Mouse (Mus musculus) embryonic facial prominence, embryonic 13.5 days (tissue): ENCODE data around the gene Xrra1. TPM values are rescaled to one million over a fixed set of nuclear protein-coding genes. Genes with fewer than 3 reads are reported as not detected.
A peak's percentile ranks its signal among the peaks of the same experiment; 100 is the strongest.

Experiments used
- ATAC-seq: fragments of 200-750 bp; cut with Nextera tagmentation; 2 replicates; pipeline ENCODE4 v1.8.0; 2017; ENCODE audit warnings: low read depth; ENCODE audit not compliant: insufficient number of reproducible peaks, insufficient read depth, low FRiP score, low TSS enrichment
- H3K27ac ChIP-seq: fragments of 300-500 bp; sonication (generic); 2 replicates; pipeline ENCODE4 v1.5.1; 2015; ENCODE audit warnings: moderate library complexity, mild to moderate bottlenecking, inconsistent platforms
- H3K27me3 ChIP-seq: fragments of 300-500 bp; sonication (generic); 2 replicates; pipeline ENCODE4 v1.6.1; 2015; ENCODE audit warnings: mild to moderate bottlenecking, inconsistent platforms
- H3K36me3 ChIP-seq: fragments of 300-500 bp; sonication (generic); 2 replicates; pipeline ENCODE4 v1.6.1; 2015; ENCODE audit warnings: mild to moderate bottlenecking, inconsistent platforms
- H3K4me1 ChIP-seq: fragments of 300-500 bp; sonication (generic); 2 replicates; pipeline ENCODE4 v1.6.1; 2015; ENCODE audit warnings: inconsistent platforms
- H3K4me2 ChIP-seq: fragments of 300-500 bp; sonication (generic); 2 replicates; pipeline ENCODE4 v1.6.1; 2015; ENCODE audit warnings: moderate library complexity, mild to moderate bottlenecking, inconsistent platforms
- H3K4me3 ChIP-seq: fragments of 300-500 bp; sonication (generic); 2 replicates; pipeline ENCODE4 v1.5.1; 2015; ENCODE audit warnings: mild to moderate bottlenecking, inconsistent platforms
- H3K9ac ChIP-seq: fragments of 300-500 bp; sonication (generic); 2 replicates; pipeline ENCODE4 v1.6.1; 2015; ENCODE audit warnings: mild to moderate bottlenecking, inconsistent platforms
- H3K9me3 ChIP-seq: fragments of 300-500 bp; sonication (generic); 2 replicates; pipeline ENCODE4 v1.6.1; 2016; ENCODE audit warnings: inconsistent platforms
- WGBS: fragments of 180-500 bp; shearing (Covaris S2); methylation state at CpG from one replicate; pipeline ENCODE4 v1.1.7; 2015; ENCODE audit warnings: mixed read lengths; 5-methylcytosine and 5-hydroxymethylcytosine counted together
- polyA plus RNA-seq: library from polyadenylated mRNA; unstranded; fragments of >200 nt; fragmentation: Nextera tagmentation; extraction: Ambion mirVana; gene quantifications from 2 replicates; pipeline ENCODE4 v1.2.1, GENCODE M21; 2015

Xrra1 gene
- polyA plus RNA-seq, 1 experiment from 2014 or later = 0.59 TPM

DNA sequence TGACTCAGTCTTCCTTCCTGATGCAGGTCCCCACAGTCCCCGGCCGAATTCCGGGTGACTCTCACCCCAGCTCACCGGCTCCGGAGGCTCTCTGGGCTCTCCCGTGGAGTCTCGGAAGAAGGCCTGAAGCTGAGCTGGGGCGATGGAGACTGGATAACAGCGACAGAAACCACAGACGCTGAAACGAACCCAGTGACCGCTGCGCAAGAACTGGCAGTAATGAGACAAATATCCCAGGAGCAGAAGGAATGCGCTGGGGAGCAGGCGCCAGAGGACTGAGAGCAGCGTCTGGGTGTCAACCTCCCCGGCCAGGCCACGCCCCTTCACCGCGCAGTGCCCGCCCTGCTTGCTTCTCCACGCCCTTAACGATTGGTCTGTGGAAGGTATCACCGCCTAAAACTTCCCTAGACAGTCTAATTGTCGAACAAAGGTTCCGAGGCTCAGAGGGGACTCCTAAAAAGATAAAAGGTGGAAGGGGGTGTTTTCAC is 30.8 kb upstream of the Xrra1 start, which contains the start of gene Neu3:
TSS of gene Neu3 (minus strand) at position 335 of the 488 bp plus-strand sequence.
- Histone ChIP-seq H3K4me1 (peaks cover 3% of the 10 kb centered on the region; the same call in 1 of the 2 replicates), H3K27ac (peak within 1 kb of the TSS; percentile 80), H3K9me3 (no peaks in the 10 kb centered on the region), H3K4me3 (peak within 1 kb of the TSS; percentile 49), H3K27me3 (no peaks in the 10 kb centered on the region), H3K9ac (peak within 1 kb of the TSS; percentile 71), H3K4me2 (peak within 1 kb of the TSS; percentile 61), H3K36me3 (no peaks in the 10 kb centered on the region)
- under 1% methylated on average over 26 of the region's 26 CpGs for WGBS
- peak; percentile 94 for ATAC-seq

GRCm38 (mm10) chr7:99833115-99833845 is 25.6 kb upstream of the Xrra1 start:
- no peaks in the 10 kb centered on the region for H3K27me3 ChIP-seq
- H3K4me2 ChIP-seq = no peak overlapping the region
- no peak overlapping the region for H3K27ac ChIP-seq
- H3K4me1 ChIP-seq = 0 out of 2 replicates have a peak, but pooled peaks cover 8% of the 10 kb centered on the region
- H3K4me3 ChIP-seq = no peak overlapping the region
- WGBS = 83% methylated on average over 5 of the region's 5 CpGs
- no peak overlapping the region for H3K9ac ChIP-seq
- H3K9me3 ChIP-seq = no peaks in the 10 kb centered on the region
- no peak for ATAC-seq
- peaks cover 20% of the 10 kb centered on the region for H3K36me3 ChIP-seq

- no peak for ATAC-seq
- peaks cover 24% of the 10 kb centered on the region for H3K36me3 ChIP-seq
- H3K9me3 ChIP-seq = no peaks in the 10 kb centered on the region
- H3K4me3 ChIP-seq = no peak overlapping the region
- H3K9ac ChIP-seq = no peak overlapping the region
- H3K4me2 ChIP-seq = no peak overlapping the region
- 86% methylated on average over 2 of the region's 2 CpGs for WGBS
- no peak overlapping the region for H3K27ac ChIP-seq
- 0 out of 2 replicates have a peak, but pooled peaks cover 5% of the 10 kb centered on the region for H3K4me1 ChIP-seq
- H3K27me3 ChIP-seq = no peaks in the 10 kb centered on the region
Observed at GRCm38 (mm10) chr7:99833846-99834222, 25.1 kb upstream of the Xrra1 start.

GRCm38 (mm10) chr7:99834314-99834853 is 24.5 kb upstream of the Xrra1 start:
- no peaks in the 10 kb centered on the region for H3K27me3 ChIP-seq
- 81% methylated on average over 5 of the region's 5 CpGs for WGBS

GRCm38 (mm10) chr7:99836781-99837180 is 22.1 kb upstream of the Xrra1 start:
- Histone ChIP-seq H3K9ac (no peak overlapping the region), H3K36me3 (peaks cover 53% of the 10 kb centered on the region), H3K27me3 (no peaks in the 10 kb centered on the region), H3K4me2 (no peak overlapping the region), H3K4me1 (0 out of 2 replicates have a peak, but pooled peaks cover 5% of the 10 kb centered on the region), H3K4me3 (no peak overlapping the region), H3K9me3 (no peaks in the 10 kb centered on the region), H3K27ac (no peak overlapping the region)
- no peak for ATAC-seq
- WGBS = 58% methylated on average over 4 of the region's 4 CpGs

More at GRCm38 (mm10) chr7:99834314-99834853, 24.5 kb upstream of the Xrra1 start:
- ATAC-seq = no peak
- no peak overlapping the region for H3K4me3 ChIP-seq
- H3K9ac ChIP-seq = no peak overlapping the region
- H3K4me2 ChIP-seq = no peak overlapping the region
- H3K27ac ChIP-seq = no peak overlapping the region
- peaks cover 29% of the 10 kb centered on the region for H3K36me3 ChIP-seq
- 0 out of 2 replicates have a peak, but pooled peaks cover 5% of the 10 kb centered on the region for H3K4me1 ChIP-seq
- H3K9me3 ChIP-seq = no peaks in the 10 kb centered on the region

DNA sequence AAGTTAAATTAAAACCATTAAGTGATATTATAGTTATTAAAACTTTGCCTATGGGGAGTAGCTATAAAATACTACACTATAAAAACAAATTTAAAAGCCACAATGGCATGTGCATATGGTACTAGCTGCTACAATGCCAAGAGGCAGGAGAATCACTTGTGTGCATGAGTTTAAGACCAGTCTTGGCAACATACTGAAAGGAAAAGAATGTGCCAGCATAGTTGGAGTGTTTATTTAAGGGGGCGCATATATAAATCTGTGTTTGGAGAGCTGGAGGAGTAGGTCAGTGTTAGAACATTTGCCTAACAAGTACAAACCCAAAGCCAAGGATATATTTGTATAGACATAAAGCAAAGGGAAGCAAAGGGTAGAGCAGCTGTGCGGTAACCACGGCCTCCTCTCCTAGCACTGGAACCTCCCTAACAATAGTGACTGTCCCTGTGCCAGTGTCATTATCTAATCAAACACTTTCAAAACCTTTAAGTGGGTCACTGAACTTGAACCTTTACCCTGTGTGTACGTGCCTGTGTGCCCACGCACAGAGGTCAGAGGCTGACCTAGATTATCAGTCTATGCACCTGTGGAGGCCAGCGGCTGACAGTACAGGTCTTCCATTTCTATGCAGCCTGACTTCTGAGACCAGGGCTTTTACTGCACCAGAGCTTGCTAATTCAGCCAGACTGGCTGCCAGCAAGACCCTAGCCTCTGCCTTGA is 21.4 kb upstream of the Xrra1 start:
- no peak overlapping the region for H3K27ac ChIP-seq
- peaks cover 58% of the 10 kb centered on the region for H3K36me3 ChIP-seq
- WGBS = 92% methylated on average over 6 of the region's 6 CpGs
- H3K4me1 ChIP-seq = 0 out of 2 replicates have a peak, but pooled peaks cover 5% of the 10 kb centered on the region
- no peak overlapping the region for H3K9ac ChIP-seq
- H3K4me2 ChIP-seq = no peak overlapping the region
- no peak for ATAC-seq
- no peaks in the 10 kb centered on the region for H3K9me3 ChIP-seq
- H3K4me3 ChIP-seq = no peak overlapping the region
- H3K27me3 ChIP-seq = no peaks in the 10 kb centered on the region

DNA sequence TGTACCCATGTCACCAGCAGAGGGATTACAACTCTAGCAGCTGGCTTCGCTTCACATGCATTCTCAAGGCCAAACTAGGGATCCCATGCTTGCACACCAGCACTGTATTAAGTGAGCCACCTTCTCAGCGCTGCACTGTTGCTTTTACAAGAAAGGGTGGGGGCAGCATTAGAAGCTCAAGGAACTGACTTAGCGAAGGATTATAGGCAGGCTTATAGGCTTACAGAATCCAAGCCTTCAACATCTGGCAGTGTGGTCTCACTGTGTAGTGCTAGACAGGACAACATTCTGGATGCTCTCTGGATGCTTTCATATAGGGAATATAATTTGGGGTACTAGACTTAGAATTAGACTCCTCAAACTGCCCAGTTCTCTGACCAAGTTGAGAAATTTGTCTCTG is 20.7 kb upstream of the Xrra1 start:
- Histone ChIP-seq H3K4me1 (0 out of 2 replicates have a peak, but pooled peaks cover 5% of the 10 kb centered on the region), H3K27me3 (no peaks in the 10 kb centered on the region), H3K4me2 (no peak overlapping the region), H3K9me3 (no peaks in the 10 kb centered on the region), H3K27ac (no peak overlapping the region), H3K9ac (no peak overlapping the region), H3K4me3 (no peak overlapping the region), H3K36me3 (peaks cover 65% of the 10 kb centered on the region)
- WGBS = 87% methylated on average over 3 of the region's 3 CpGs
- ATAC-seq = no peak

- Histone ChIP-seq H3K27me3 (no peaks in the 10 kb centered on the region), H3K27ac (no peak overlapping the region), H3K4me3 (no peak overlapping the region), H3K36me3 (peaks cover 74% of the 10 kb centered on the region), H3K9me3 (no peaks in the 10 kb centered on the region), H3K4me1 (no peaks in the 10 kb centered on the region), H3K9ac (no peak overlapping the region), H3K4me2 (no peak overlapping the region)
- ATAC-seq = no peak
- WGBS = 94% methylated on average over 8 of the region's 8 CpGs
Observed at GRCm38 (mm10) chr7:99845533-99846236, 13.2 kb upstream of the Xrra1 start.

GRCm38 (mm10) chr7:99850534-99850933 is 8.4 kb upstream of the Xrra1 start:
- no peaks in the 10 kb centered on the region for H3K9me3 ChIP-seq
- 96% methylated on average over 5 of the region's 5 CpGs for WGBS

DNA sequence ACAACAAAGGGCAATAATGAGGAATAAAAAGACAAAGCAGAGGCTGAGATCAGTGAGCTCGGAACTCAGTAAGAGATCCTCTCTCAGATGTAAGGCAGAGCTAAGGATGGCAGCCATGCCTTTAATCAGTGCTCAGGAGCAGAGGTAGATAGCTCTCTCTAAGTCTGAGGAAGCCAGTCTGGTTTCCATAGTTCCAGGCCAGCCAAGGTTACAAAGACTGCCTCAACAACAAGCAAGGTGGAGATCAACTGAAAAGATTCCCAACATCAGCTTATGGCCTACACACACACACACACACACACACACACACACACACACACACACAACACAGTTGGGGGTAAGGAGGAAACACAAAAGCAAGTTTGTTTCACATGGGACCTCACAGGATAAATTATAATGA is 7.8 kb upstream of the Xrra1 start:
- WGBS = 63% methylated on average over 1 of the region's 1 CpGs
- H3K9ac ChIP-seq = no peak overlapping the region
- no peak overlapping the region for H3K27ac ChIP-seq
- no peaks in the 10 kb centered on the region for H3K27me3 ChIP-seq
- no peaks in the 10 kb centered on the region for H3K9me3 ChIP-seq
- peaks cover 54% of the 10 kb centered on the region for H3K36me3 ChIP-seq
- H3K4me1 ChIP-seq = peaks cover 7% of the 10 kb centered on the region; the same call in 1 of the 2 replicates
- no peak for ATAC-seq
- no peak overlapping the region for H3K4me3 ChIP-seq
- no peak overlapping the region for H3K4me2 ChIP-seq

More at GRCm38 (mm10) chr7:99850534-99850933, 8.4 kb upstream of the Xrra1 start:
- Histone ChIP-seq H3K27ac (no peak overlapping the region), H3K4me2 (no peak overlapping the region), H3K36me3 (peaks cover 55% of the 10 kb centered on the region), H3K4me1 (0 out of 2 replicates have a peak, but pooled peaks cover 6% of the 10 kb centered on the region), H3K27me3 (no peaks in the 10 kb centered on the region), H3K4me3 (no peak overlapping the region), H3K9ac (no peak overlapping the region)
- no peak for ATAC-seq

- Histone ChIP-seq H3K4me3 (no peak overlapping the region), H3K9ac (no peak overlapping the region), H3K27ac (no peak overlapping the region), H3K4me2 (no peak overlapping the region), H3K27me3 (no peaks in the 10 kb centered on the region), H3K36me3 (peaks cover 53% of the 10 kb centered on the region), H3K9me3 (no peaks in the 10 kb centered on the region), H3K4me1 (peaks cover 12% of the 10 kb centered on the region)
- 83% methylated on average over 6 of the region's 6 CpGs for WGBS
- no peak for ATAC-seq
Observed at GRCm38 (mm10) chr7:99851618-99852017, 7.3 kb upstream of the Xrra1 start.
